Mouse (Mus musculus): ENCODE results near the gene Pold1. TPM values are rescaled to one million over a fixed set of nuclear protein-coding genes. Genes with fewer than 3 reads are reported as not detected.

Gene Pold1
- total RNA-seq (2012; rRNA removed), result 108 and 156 TPM in 2 replicates

GRCm38 (mm10) chr7:44548497-44549087 lies at the start of gene Pold1:
TSS of gene Pold1 (minus strand) at chr7:44548849.
- Histone ChIP-seq H3K4me1 (ENCODE audit: control insufficient read depth in 2 of 2, insufficient read depth in 2 of 2, low read length in 2 of 2, poor library complexity in 1 of 2) (peaks cover 2 to 16% of the 10 kb centered on the region in 2 experiments; a peak in 1 of 4 replicates), H3K4me3 (ENCODE audit: insufficient read depth in 1 of 2, low read depth in 1 of 2, low read length in 2 of 2, poor library complexity in 1 of 2, severe bottlenecking in 1 of 2) (peak within 1 kb of the TSS; percentile 83 to 89), H3K9ac (ENCODE audit: insufficient read depth, low read depth, low read length, poor library complexity, severe bottlenecking) (peak within 1 kb of the TSS; percentile 92), H3K36me3 (ENCODE audit: control insufficient read depth, insufficient read depth, low read length, poor library complexity, severe bottlenecking) (peaks cover 26% of the 10 kb centered on the region; the same call in 1 of the 2 replicates), H3K27ac (ENCODE audit: insufficient read depth, low read depth, low read length, poor library complexity, severe bottlenecking) (peak within 1 kb of the TSS; percentile 68), H3K9me3 (ENCODE audit: control insufficient read depth, insufficient read depth, low read depth, low read length) (no peaks in the 10 kb centered on the region)
- DNase-seq (ENCODE audit: low read depth, low spot score), result peak; percentile 100
- TF ChIP-seq CHD2 (IDR thresholded peaks at IDR 0.05; ENCODE audit: low read depth, low read length) (no peak), ZNF384 (IDR thresholded peaks at IDR 0.05; ENCODE audit: low read depth, low read length) (no peak), HCFC1 (IDR thresholded peaks at IDR 0.05; ENCODE audit: borderline replicate concordance, insufficient read depth, low read length) (no peak), MAFK (IDR thresholded peaks at IDR 0.05; ENCODE audit: insufficient read depth, low read depth, low read length) (no peak), ZC3H11A (IDR thresholded peaks at IDR 0.05; ENCODE audit: borderline replicate concordance, low read depth, low read length) (no peak)
- in situ Hi-C loops (cut with MboI; ENCODE audit: low sequenced_read_pairs in 2 of 2, unreplicated experiment in 2 of 2), result no loop called here

GRCm38 (mm10) chr7:44598336-44598735 lies 49.7 kb upstream of the Pold1 start:
- in situ Hi-C loops (cut with MboI; ENCODE audit: low sequenced_read_pairs in 2 of 2, unreplicated experiment in 2 of 2), result no loop called here

GRCm38 (mm10) chr7:44597666-44598065 lies 49.0 kb upstream of the Pold1 start:
- Histone ChIP-seq H3K27ac (ENCODE audit: insufficient read depth, low read depth, low read length, poor library complexity, severe bottlenecking) (no peak overlapping the region), H3K9me3 (ENCODE audit: control insufficient read depth, insufficient read depth, low read depth, low read length) (no peaks in the 10 kb centered on the region), H3K4me1 (ENCODE audit: control insufficient read depth in 2 of 2, insufficient read depth in 2 of 2, low read length in 2 of 2, poor library complexity in 1 of 2) (peaks cover 3 to 41% of the 10 kb centered on the region in 2 experiments; a peak in 3 of 4 replicates), H3K4me3 (ENCODE audit: insufficient read depth in 1 of 2, low read depth in 1 of 2, low read length in 2 of 2, poor library complexity in 1 of 2, severe bottlenecking in 1 of 2) (no peak overlapping the region), H3K36me3 (ENCODE audit: control insufficient read depth, insufficient read depth, low read length, poor library complexity, severe bottlenecking) (peaks cover 29% of the 10 kb centered on the region), H3K9ac (ENCODE audit: insufficient read depth, low read depth, low read length, poor library complexity, severe bottlenecking) (no peak overlapping the region)
- in situ Hi-C loops (cut with MboI; ENCODE audit: low sequenced_read_pairs in 2 of 2, unreplicated experiment in 2 of 2), result no loop called here
- no peak for DNase-seq (ENCODE audit: low read depth, low spot score)
- TF ChIP-seq MAFK (IDR thresholded peaks at IDR 0.05; ENCODE audit: insufficient read depth, low read depth, low read length) (no peak), HCFC1 (IDR thresholded peaks at IDR 0.05; ENCODE audit: borderline replicate concordance, insufficient read depth, low read length) (no peak), ZNF384 (IDR thresholded peaks at IDR 0.05; ENCODE audit: low read depth, low read length) (no peak), CHD2 (IDR thresholded peaks at IDR 0.05; ENCODE audit: low read depth, low read length) (no peak), ZC3H11A (IDR thresholded peaks at IDR 0.05; ENCODE audit: borderline replicate concordance, low read depth, low read length) (no peak)

More at GRCm38 (mm10) chr7:44598336-44598735, 49.7 kb upstream of the Pold1 start:
- no peak overlapping the region for H3K4me3 ChIP-seq (ENCODE audit: insufficient read depth in 1 of 2, low read depth in 1 of 2, low read length in 2 of 2, poor library complexity in 1 of 2, severe bottlenecking in 1 of 2)
- peaks cover 3 to 38% of the 10 kb centered on the region in 2 experiments; a peak in 3 of 4 replicates for H3K4me1 ChIP-seq (ENCODE audit: control insufficient read depth in 2 of 2, insufficient read depth in 2 of 2, low read length in 2 of 2, poor library complexity in 1 of 2)
- DNase-seq (ENCODE audit: low read depth, low spot score), result no peak
- H3K9me3 ChIP-seq (ENCODE audit: control insufficient read depth, insufficient read depth, low read depth, low read length), result no peaks in the 10 kb centered on the region
- H3K27ac ChIP-seq (ENCODE audit: insufficient read depth, low read depth, low read length, poor library complexity, severe bottlenecking), result no peak overlapping the region
- no peak for TF ChIP-seq ZC3H11A (IDR thresholded peaks at IDR 0.05; ENCODE audit: borderline replicate concordance, low read depth, low read length)
- TF ChIP-seq HCFC1 (IDR thresholded peaks at IDR 0.05; ENCODE audit: borderline replicate concordance, insufficient read depth, low read length), result no peak
- no peak for TF ChIP-seq CHD2 (IDR thresholded peaks at IDR 0.05; ENCODE audit: low read depth, low read length)
- no peak for TF ChIP-seq MAFK (IDR thresholded peaks at IDR 0.05; ENCODE audit: insufficient read depth, low read depth, low read length)
- no peak for TF ChIP-seq ZNF384 (IDR thresholded peaks at IDR 0.05; ENCODE audit: low read depth, low read length)
- H3K36me3 ChIP-seq (ENCODE audit: control insufficient read depth, insufficient read depth, low read length, poor library complexity, severe bottlenecking), result peaks cover 29% of the 10 kb centered on the region
- H3K9ac ChIP-seq (ENCODE audit: insufficient read depth, low read depth, low read length, poor library complexity, severe bottlenecking), result 0 out of 2 replicates have a peak overlapping the region, but pooled peaks have one; percentile 12

- no peak for DNase-seq (ENCODE audit: low read depth, low spot score)
- TF ChIP-seq ZNF384 (IDR thresholded peaks at IDR 0.05; ENCODE audit: low read depth, low read length) (no peak), ZC3H11A (IDR thresholded peaks at IDR 0.05; ENCODE audit: borderline replicate concordance, low read depth, low read length) (no peak), CHD2 (IDR thresholded peaks at IDR 0.05; ENCODE audit: low read depth, low read length) (no peak), MAFK (IDR thresholded peaks at IDR 0.05; ENCODE audit: insufficient read depth, low read depth, low read length) (no peak), HCFC1 (IDR thresholded peaks at IDR 0.05; ENCODE audit: borderline replicate concordance, insufficient read depth, low read length) (no peak)
- no peak overlapping the region for H3K9ac ChIP-seq (ENCODE audit: insufficient read depth, low read depth, low read length, poor library complexity, severe bottlenecking)
- peaks cover 29% of the 10 kb centered on the region for H3K36me3 ChIP-seq (ENCODE audit: control insufficient read depth, insufficient read depth, low read length, poor library complexity, severe bottlenecking)
- H3K4me1 ChIP-seq (ENCODE audit: control insufficient read depth in 2 of 2, insufficient read depth in 2 of 2, low read length in 2 of 2, poor library complexity in 1 of 2), result peaks cover 3 to 44% of the 10 kb centered on the region in 2 experiments; a peak in 3 of 4 replicates
- no peak overlapping the region for H3K4me3 ChIP-seq (ENCODE audit: insufficient read depth in 1 of 2, low read depth in 1 of 2, low read length in 2 of 2, poor library complexity in 1 of 2, severe bottlenecking in 1 of 2)
- no peak overlapping the region for H3K27ac ChIP-seq (ENCODE audit: insufficient read depth, low read depth, low read length, poor library complexity, severe bottlenecking)
- no peaks in the 10 kb centered on the region for H3K9me3 ChIP-seq (ENCODE audit: control insufficient read depth, insufficient read depth, low read depth, low read length)
- in situ Hi-C loops (cut with MboI; ENCODE audit: low sequenced_read_pairs in 2 of 2, unreplicated experiment in 2 of 2), result no loop called here
These were observed 48.4 kb upstream of the Pold1 start for GRCm38 (mm10) chr7:44596996-44597538.
